Mouse (Mus musculus): ENCODE results near the gene Grtp1. TPM values are rescaled to one million over a fixed set of nuclear protein-coding genes. Genes with fewer than 3 reads are reported as not detected.

Grtp1 gene
- total RNA-seq (2021) = 1 to 10 TPM; 4.9 to 5.1 TPM
- long read RNA-seq, experiment 1, partial matches to known transcripts = 1 of 3 reads
- long read RNA-seq, experiment 1, other reads (novel, unspliced or antisense) = 2 of 3 reads
- long read RNA-seq, experiment 2 = 0 reads

DNA sequence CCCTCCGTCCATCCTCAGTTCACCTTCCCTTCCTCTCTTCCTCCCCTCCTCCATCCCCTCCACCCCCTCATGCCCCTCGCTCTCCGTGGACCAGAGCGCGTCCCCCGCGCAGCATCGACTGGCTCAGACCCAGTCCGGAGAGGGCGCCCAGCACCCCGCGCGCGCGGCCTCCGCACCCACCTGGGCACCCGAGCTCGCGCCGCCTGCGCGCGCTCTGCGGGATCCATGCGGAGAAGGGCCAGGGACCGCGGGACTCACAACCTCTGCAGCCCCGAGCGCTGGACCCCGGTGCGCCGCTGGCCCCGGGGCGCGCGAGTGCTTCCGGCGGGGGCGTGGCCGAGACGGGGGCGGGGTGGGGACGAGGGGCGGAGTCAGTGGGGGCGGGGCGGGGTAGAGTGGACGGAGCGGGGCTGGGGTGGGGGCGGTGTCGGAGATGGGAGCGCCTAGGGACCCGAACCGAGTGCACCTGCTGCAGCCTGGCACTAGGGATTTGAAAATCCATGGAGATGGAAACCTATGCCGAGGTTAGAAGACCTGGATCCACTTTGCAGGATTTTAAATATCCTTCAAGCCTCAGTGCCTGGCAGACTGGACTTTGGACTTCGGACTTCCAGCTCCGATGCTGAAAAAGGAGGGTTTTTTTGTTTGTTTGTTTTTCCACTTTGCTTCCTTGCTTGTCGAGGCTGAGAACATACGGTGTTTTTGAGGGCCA, at the start of gene Grtp1:
Grtp1 (minus strand) TSS at position 320 of the 712 bp plus-strand sequence.
- peak in 1 of 2 experiments; percentile 35 for DNase-seq

GRCm38 (mm10) chr8:13244343-13244880, 44.0 kb upstream of the Grtp1 start:
- DNase-seq = peak; percentile 52 to 64

GRCm38 (mm10) chr8:13242985-13243870, 42.8 kb upstream of the Grtp1 start:
- DNase-seq = no peak

- peak; percentile 74 to 76 for DNase-seq
Measured at GRCm38 (mm10) chr8:13240691-13241090, 40.3 kb upstream of the Grtp1 start.

DNA sequence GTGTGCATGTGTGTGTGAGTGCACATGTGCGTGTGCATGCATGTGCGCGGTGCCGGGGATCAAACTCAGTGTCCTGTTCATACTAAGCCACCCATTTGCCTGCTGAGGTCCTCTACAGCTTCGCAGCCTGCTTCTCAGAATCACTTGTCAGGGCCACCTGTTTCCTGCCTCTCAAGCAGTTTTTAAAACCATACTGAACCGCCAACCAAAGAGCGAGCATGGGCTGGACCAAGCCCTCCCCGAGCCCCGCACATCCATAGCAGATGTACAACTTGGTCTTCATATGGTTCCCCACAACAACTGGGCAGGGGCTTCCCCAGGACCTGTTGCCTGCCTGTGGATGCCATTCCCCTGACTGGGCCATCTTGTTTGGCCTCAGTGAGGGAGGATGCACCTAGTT, 39.6 kb upstream of the Grtp1 start:
- DNase-seq = no peak

GRCm38 (mm10) chr8:13234803-13235202, 34.4 kb upstream of the Grtp1 start:
- DNase-seq = peak in 1 of 2 experiments; percentile 28

GRCm38 (mm10) chr8:13230471-13230870, 30.1 kb upstream of the Grtp1 start:
- peak; percentile 55 to 70 for DNase-seq

DNA sequence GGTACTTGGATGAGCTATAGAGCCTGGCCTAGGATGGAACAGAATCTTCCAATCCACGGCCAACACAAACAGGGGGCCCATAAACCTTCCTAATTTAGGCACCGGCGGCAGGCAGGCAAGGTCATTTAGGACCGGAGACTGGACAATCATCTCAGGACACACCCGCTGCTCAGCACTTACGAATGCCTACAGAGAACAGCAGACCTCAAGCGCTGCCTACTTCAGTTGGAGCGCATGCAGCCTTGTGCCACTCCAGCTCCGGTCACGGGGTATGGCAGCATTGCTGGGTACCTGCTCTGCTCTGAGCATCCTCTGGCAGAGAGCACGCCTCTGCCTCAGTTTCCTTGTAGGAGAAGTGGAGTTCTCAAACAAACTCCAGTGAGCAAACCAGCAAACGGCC, 29.4 kb upstream of the Grtp1 start:
- DNase-seq = peak; percentile 54 to 62

- no peak for DNase-seq
Measured at GRCm38 (mm10) chr8:13228923-13229610, 28.6 kb upstream of the Grtp1 start.

DNA sequence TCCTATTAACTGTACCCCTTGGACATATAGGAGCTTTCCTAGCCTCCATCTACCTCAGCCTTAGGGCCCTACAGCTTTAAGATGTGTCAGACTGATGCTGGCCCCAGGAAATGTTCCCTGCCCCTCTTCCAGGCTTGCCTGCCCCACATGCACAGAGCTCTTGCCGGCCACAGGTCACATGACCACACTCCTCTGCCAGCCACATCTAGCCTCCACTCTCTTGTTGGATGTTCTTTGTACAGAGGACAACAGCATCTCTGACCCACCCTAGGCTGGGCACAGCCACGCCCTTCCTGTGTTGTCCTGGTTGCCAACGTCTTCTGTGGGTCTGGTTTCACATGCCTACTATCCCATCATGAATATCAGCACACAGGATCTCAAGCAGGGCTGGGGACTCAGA, 26.8 kb upstream of the Grtp1 start:
- no peak for DNase-seq

- DNase-seq = peak in 1 of 2 experiments; percentile 36
Measured at GRCm38 (mm10) chr8:13226288-13226687, 25.9 kb upstream of the Grtp1 start.

DNA sequence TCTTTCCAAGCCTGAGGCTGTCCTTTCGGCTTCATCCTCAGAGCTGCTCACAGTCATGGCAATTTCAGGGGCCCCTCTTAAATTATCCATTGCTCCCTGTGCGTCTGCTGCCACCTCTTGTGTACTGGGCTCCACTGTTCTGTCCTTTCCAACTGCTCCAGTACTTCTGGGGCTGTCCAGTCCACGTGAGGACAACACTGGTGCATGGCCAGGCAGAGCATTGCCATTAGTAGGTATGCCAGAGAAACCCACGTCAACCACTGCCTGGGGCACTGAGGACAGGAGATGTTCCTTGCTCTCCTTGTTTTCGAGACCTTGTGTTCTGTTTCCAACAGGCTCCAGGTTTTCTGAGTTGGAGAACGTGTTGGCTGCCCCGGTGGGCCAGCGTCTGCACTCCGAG, 24.0 kb upstream of the Grtp1 start:
- peak in 1 of 2 experiments; percentile 69 for DNase-seq

- no peak for DNase-seq
Measured at GRCm38 (mm10) chr8:13218441-13218840, 18.0 kb upstream of the Grtp1 start.

- no peak for DNase-seq
Measured at GRCm38 (mm10) chr8:13217986-13218385, 17.6 kb upstream of the Grtp1 start.

DNA sequence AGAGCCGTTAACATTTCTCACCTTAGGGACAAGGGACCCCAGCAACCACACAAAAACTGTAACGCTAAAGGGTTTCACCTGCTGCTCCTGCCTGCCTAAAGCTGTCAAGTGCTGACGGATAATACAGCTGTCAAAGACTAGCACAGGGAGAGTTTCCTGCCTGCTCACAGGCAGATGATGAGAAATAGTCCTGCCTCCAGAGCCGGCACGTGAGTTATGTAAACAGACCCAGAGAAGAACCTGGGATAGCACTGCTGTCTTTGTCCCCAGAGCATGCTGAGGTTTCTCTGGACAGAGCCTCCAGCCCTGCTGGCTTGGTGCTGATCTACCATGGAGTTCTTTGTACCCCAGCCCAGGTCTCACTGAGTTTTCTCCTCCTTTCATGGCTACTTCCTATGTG, 16.7 kb upstream of the Grtp1 start:
- no peak for DNase-seq

- DNase-seq = no peak
Measured at GRCm38 (mm10) chr8:13216386-13216785, 16.0 kb upstream of the Grtp1 start.

- DNase-seq = peak; percentile 88 to 93
Measured at GRCm38 (mm10) chr8:13213479-13214268, 13.3 kb upstream of the Grtp1 start.

DNA sequence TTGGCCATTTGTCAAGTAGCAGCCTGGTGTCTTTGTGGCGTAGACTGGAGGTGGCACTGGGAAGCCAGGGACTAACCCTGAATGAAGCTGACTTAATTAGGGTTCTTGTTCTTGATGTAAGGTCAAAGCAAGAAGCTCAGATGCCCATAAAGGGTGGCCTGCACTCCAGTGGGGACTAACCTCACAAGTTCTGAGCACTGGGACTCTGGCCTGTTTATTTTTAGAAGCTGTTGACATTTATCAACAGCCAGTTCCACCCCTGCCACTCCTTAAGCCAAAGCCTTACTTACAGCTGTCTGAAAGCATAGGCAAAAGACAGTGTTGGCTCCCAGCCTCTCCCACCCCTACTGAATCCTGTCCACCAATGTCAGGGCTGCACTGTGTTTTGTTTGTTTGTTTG, 9.3 kb upstream of the Grtp1 start:
- DNase-seq = peak in 1 of 2 experiments; percentile 78

DNA sequence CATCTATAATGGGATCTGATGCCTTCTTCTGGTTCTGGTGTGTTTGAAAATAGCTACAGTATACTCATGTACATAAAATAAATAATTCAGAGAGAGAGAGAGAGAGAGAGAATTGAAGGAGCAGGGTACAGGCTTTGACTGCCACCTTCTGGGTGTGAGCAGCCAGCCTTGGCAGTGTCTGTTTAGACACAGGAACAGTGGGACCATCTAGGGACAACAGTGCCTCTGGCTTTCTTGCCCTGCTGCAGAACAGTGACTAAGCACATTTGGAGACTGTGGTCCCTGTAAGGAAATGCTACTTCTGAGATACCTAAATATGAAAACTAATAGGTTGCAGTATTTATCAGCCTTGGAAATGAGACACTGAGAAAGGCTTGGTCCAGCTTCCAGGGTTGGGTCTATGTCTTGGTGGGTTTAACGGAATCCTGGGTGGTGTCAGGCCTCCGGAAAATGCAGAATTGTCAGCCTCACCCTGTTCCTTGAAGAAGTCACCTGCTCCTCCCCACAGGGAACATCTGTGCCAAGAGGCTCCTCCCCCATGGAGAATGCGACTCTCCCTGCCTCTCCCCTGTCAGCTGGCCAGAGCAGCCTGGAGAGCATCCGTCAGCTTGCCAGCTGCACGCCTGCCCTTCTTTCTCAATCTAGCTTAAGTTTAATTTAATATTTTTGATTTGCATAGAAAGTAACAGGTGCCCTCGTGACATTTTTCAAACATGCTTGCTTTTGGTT, 8.4 kb upstream of the Grtp1 start:
- peak; percentile 73 for DNase-seq

GRCm38 (mm10) chr8:13206290-13206689, 5.9 kb upstream of the Grtp1 start:
- DNase-seq = no peak

DNA sequence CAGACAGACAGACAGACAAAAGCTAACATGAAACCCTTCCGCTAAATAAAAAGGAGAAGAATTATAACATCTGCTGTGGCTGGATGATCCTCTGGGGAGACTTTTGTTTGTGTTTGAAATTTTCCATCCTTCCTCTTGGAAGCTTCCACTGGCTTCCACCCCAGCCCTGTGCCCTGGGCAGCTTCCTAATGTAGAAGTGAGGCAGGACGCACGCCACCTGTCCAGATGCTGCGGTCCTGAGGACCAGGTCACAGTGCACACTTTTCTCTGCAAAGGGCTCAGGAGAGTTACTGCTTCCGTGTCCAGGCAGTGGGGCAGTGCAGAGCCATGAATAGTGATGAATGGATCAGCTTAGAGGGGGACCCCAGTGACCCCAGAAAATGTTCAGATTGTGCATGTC, 4.9 kb upstream of the Grtp1 start:
- DNase-seq = no peak

All from heart, adult 18-20 months (tissue).